Mouse (Mus musculus): ENCODE data around the gene Sppl2b.

Sppl2b gene

GRCm38 (mm10) chr10:80900318-80901247 is 45.5 kb downstream of the Sppl2b start, which contains the start of gene Timm13:
Timm13 (minus strand) TSS chr10:80900969.
- DNase-seq: peak; percentile 98

- no peak for DNase-seq
These were observed 46.6 kb downstream of the Sppl2b start for GRCm38 (mm10) chr10:80901409-80902272.

- DNase-seq: no peak
These were observed 47.3 kb downstream of the Sppl2b start for GRCm38 (mm10) chr10:80902273-80902940.

GRCm38 (mm10) chr10:80903282-80903681 is 48.2 kb downstream of the Sppl2b start:
- DNase-seq: no peak

GRCm38 (mm10) chr10:80904004-80904693 is 49.1 kb downstream of the Sppl2b start:
- DNase-seq: no peak

GRCm38 (mm10) chr10:80904709-80905108 is 49.6 kb downstream of the Sppl2b start:
- no peak for DNase-seq

- DNase-seq: no peak
These were observed 54.5 kb downstream of the Sppl2b start for GRCm38 (mm10) chr10:80909375-80910162.

- no peak for DNase-seq
These were observed 56.3 kb downstream of the Sppl2b start for GRCm38 (mm10) chr10:80911354-80911753.

GRCm38 (mm10) chr10:80911891-80912290 is 56.8 kb downstream of the Sppl2b start:
- DNase-seq: no peak

GRCm38 (mm10) chr10:80913364-80914011 is 58.4 kb downstream of the Sppl2b start:
- no peak for DNase-seq

- no peak for DNase-seq
These were observed 59.2 kb downstream of the Sppl2b start for GRCm38 (mm10) chr10:80914253-80914656.

- no peak for DNase-seq
These were observed 60.2 kb downstream of the Sppl2b start for GRCm38 (mm10) chr10:80915260-80915659.

GRCm38 (mm10) chr10:80915736-80916135 is 60.7 kb downstream of the Sppl2b start:
- DNase-seq: no peak

- DNase-seq: peak; percentile 40
These were observed 62.3 kb downstream of the Sppl2b start for GRCm38 (mm10) chr10:80917336-80917778.

GRCm38 (mm10) chr10:80917779-80918434 is 62.8 kb downstream of the Sppl2b start, which contains the start of gene Lmnb2:
Lmnb2 (minus strand) TSS chr10:80918245.
- peak; percentile 65 for DNase-seq

All from liver (tissue).